Mouse (Mus musculus): Measurements from ENCODE around the gene Zfp277. TPM values are rescaled to one million over a fixed set of nuclear protein-coding genes. Genes with fewer than 3 reads are reported as not detected.

The Zfp277 gene
- polyA plus RNA-seq, 1 experiment from 2014 or later = 8.3 TPM

GRCm38 (mm10) chr12:40383718-40384117, 62.0 kb downstream of the Zfp277 start:
- no peak for ATAC-seq

GRCm38 (mm10) chr12:40382539-40382938, 63.2 kb downstream of the Zfp277 start:
- TF ChIP-seq CTCF (IDR thresholded peaks at IDR 0.05; ENCODE audit: low read depth) = no peak
- TF ChIP-seq EP300 (IDR thresholded peaks at IDR 0.05; ENCODE audit: low read depth) = no peak
- H3K27ac ChIP-seq (ENCODE audit: low read depth) = no peak overlapping the region
- no peaks in the 10 kb centered on the region for H3K9me3 ChIP-seq (ENCODE audit: low read length)
- no peak for DNase-seq
- no peaks in the 10 kb centered on the region for H3K27me3 ChIP-seq (ENCODE audit: insufficient read depth, low read length)
- WGBS (ENCODE audit: insufficient replicate concordance) = 77% methylated on average over 5 of the region's 5 CpGs
- H3K4me2 ChIP-seq (ENCODE audit: low read depth, low read length) = no peak overlapping the region
- 0 out of 2 replicates have a peak, but pooled peaks cover 3% of the 10 kb centered on the region for H3K36me3 ChIP-seq (replicated peaks; ENCODE audit: insufficient read depth, low read length)
- no peaks in the 10 kb centered on the region for H3K4me1 ChIP-seq (ENCODE audit: insufficient read depth)
- no peak for ATAC-seq
- H3K4me3 ChIP-seq (ENCODE audit: low read depth, low read length) = no peak overlapping the region
- no peak overlapping the region for H3K9ac ChIP-seq (replicated peaks)

More at GRCm38 (mm10) chr12:40383718-40384117, 62.0 kb downstream of the Zfp277 start:
- Histone ChIP-seq H3K9me3 (ENCODE audit: low read length) (no peaks in the 10 kb centered on the region), H3K9ac (replicated peaks) (no peak overlapping the region), H3K4me1 (ENCODE audit: insufficient read depth) (no peaks in the 10 kb centered on the region), H3K36me3 (replicated peaks; ENCODE audit: insufficient read depth, low read length) (no peaks in the 10 kb centered on the region), H3K27me3 (ENCODE audit: insufficient read depth, low read length) (no peaks in the 10 kb centered on the region), H3K27ac (ENCODE audit: low read depth) (no peak overlapping the region), H3K4me3 (ENCODE audit: low read depth, low read length) (no peak overlapping the region), H3K4me2 (ENCODE audit: low read depth, low read length) (no peak overlapping the region)
- WGBS (ENCODE audit: insufficient replicate concordance) = 88% methylated on average over 6 of the region's 6 CpGs
- no peak for DNase-seq
- TF ChIP-seq EP300 (IDR thresholded peaks at IDR 0.05; ENCODE audit: low read depth) (no peak), CTCF (IDR thresholded peaks at IDR 0.05; ENCODE audit: low read depth) (no peak)

GRCm38 (mm10) chr12:40381824-40382223, 63.9 kb downstream of the Zfp277 start:
- DNase-seq = no peak
- Histone ChIP-seq H3K27me3 (ENCODE audit: insufficient read depth, low read length) (no peaks in the 10 kb centered on the region), H3K4me2 (ENCODE audit: low read depth, low read length) (no peak overlapping the region), H3K9me3 (ENCODE audit: low read length) (no peaks in the 10 kb centered on the region), H3K4me1 (ENCODE audit: insufficient read depth) (no peaks in the 10 kb centered on the region), H3K27ac (ENCODE audit: low read depth) (no peak overlapping the region), H3K9ac (replicated peaks) (no peak overlapping the region), H3K4me3 (ENCODE audit: low read depth, low read length) (no peak overlapping the region), H3K36me3 (replicated peaks; ENCODE audit: insufficient read depth, low read length) (0 out of 2 replicates have a peak, but pooled peaks cover 3% of the 10 kb centered on the region)
- no peak for ATAC-seq
- 82% methylated on average over 11 of the region's 11 CpGs for WGBS (ENCODE audit: insufficient replicate concordance)
- no peak for TF ChIP-seq CTCF (IDR thresholded peaks at IDR 0.05; ENCODE audit: low read depth)
- no peak for TF ChIP-seq EP300 (IDR thresholded peaks at IDR 0.05; ENCODE audit: low read depth)

GRCm38 (mm10) chr12:40381173-40381801, 64.4 kb downstream of the Zfp277 start:
- Histone ChIP-seq H3K36me3 (replicated peaks; ENCODE audit: insufficient read depth, low read length) (0 out of 2 replicates have a peak, but pooled peaks cover 3% of the 10 kb centered on the region), H3K27me3 (ENCODE audit: insufficient read depth, low read length) (no peaks in the 10 kb centered on the region), H3K9ac (replicated peaks) (no peak overlapping the region), H3K4me3 (ENCODE audit: low read depth, low read length) (no peak overlapping the region), H3K4me1 (ENCODE audit: insufficient read depth) (no peaks in the 10 kb centered on the region), H3K9me3 (ENCODE audit: low read length) (no peaks in the 10 kb centered on the region), H3K4me2 (ENCODE audit: low read depth, low read length) (no peak overlapping the region), H3K27ac (ENCODE audit: low read depth) (no peak overlapping the region)
- ATAC-seq (no peak), DNase-seq (no peak)
- TF ChIP-seq EP300 (IDR thresholded peaks at IDR 0.05; ENCODE audit: low read depth) = no peak
- no peak for TF ChIP-seq CTCF (IDR thresholded peaks at IDR 0.05; ENCODE audit: low read depth)
- WGBS (ENCODE audit: insufficient replicate concordance) = 70% methylated on average over 10 of the region's 10 CpGs

GRCm38 (mm10) chr12:40379538-40379923, 66.2 kb downstream of the Zfp277 start:
- Histone ChIP-seq H3K36me3 (replicated peaks; ENCODE audit: insufficient read depth, low read length) (0 out of 2 replicates have a peak, but pooled peaks cover 3% of the 10 kb centered on the region), H3K9me3 (ENCODE audit: low read length) (no peaks in the 10 kb centered on the region), H3K9ac (replicated peaks) (no peak overlapping the region), H3K27me3 (ENCODE audit: insufficient read depth, low read length) (no peaks in the 10 kb centered on the region), H3K4me1 (ENCODE audit: insufficient read depth) (no peaks in the 10 kb centered on the region), H3K27ac (ENCODE audit: low read depth) (no peak overlapping the region), H3K4me3 (ENCODE audit: low read depth, low read length) (no peak overlapping the region), H3K4me2 (ENCODE audit: low read depth, low read length) (no peak overlapping the region)
- TF ChIP-seq EP300 (IDR thresholded peaks at IDR 0.05; ENCODE audit: low read depth) = no peak
- no peak for TF ChIP-seq CTCF (IDR thresholded peaks at IDR 0.05; ENCODE audit: low read depth)
- no peak for DNase-seq
- no peak for ATAC-seq
- WGBS (ENCODE audit: insufficient replicate concordance) = 38% methylated on average over 4 of the region's 4 CpGs

GRCm38 (mm10) chr12:40378621-40379537, 66.8 kb downstream of the Zfp277 start:
- Histone ChIP-seq H3K4me2 (ENCODE audit: low read depth, low read length) (no peak overlapping the region), H3K27ac (ENCODE audit: low read depth) (no peak overlapping the region), H3K4me1 (ENCODE audit: insufficient read depth) (no peaks in the 10 kb centered on the region), H3K9ac (replicated peaks) (no peak overlapping the region), H3K9me3 (ENCODE audit: low read length) (no peaks in the 10 kb centered on the region), H3K36me3 (replicated peaks; ENCODE audit: insufficient read depth, low read length) (0 out of 2 replicates have a peak, but pooled peaks cover 3% of the 10 kb centered on the region), H3K4me3 (ENCODE audit: low read depth, low read length) (no peak overlapping the region), H3K27me3 (ENCODE audit: insufficient read depth, low read length) (no peaks in the 10 kb centered on the region)
- DNase-seq (no peak), ATAC-seq (no peak)
- 82% methylated on average over 17 of the region's 17 CpGs for whole genome bisulfite sequencing (ENCODE audit: insufficient replicate concordance)
- no peak for TF ChIP-seq CTCF (IDR thresholded peaks at IDR 0.05; ENCODE audit: low read depth)
- TF ChIP-seq EP300 (IDR thresholded peaks at IDR 0.05; ENCODE audit: low read depth) = no peak

Measured in liver, postnatal 0 days (tissue).